Mouse (Mus musculus) heart, postnatal 25 days (tissue): Measurements from ENCODE around the gene Inpp4a. TPM values are rescaled to one million over a fixed set of nuclear protein-coding genes. Genes with fewer than 3 reads are reported as not detected.

Experiments used
- DNase-seq: peaks from one replicate; pipeline ENCODE4 v3.0.0; 2022; ENCODE audit warnings: low spot score
- intact Hi-C: fragments of 180-260 bp; cut with DNase I; formaldehyde crosslinking; loops from one replicate; pipeline ENCODE4 v1.15.1; 2025
- total RNA-seq, 2 experiments: library from RNA; stranded (reverse); gene quantifications; 2 replicates each; pipeline ENCODE4 v1.2.3; 2021

Gene Inpp4a
- total RNA-seq, 2 experiments from 2014 or later: 17.6 to 17.8 TPM

GRCm38 (mm10) chr1:37351961-37352360, 52.3 kb downstream of the Inpp4a start:
- no peak for DNase-seq
- intact Hi-C loops: no loop called here

- DNase-seq: no peak
- intact Hi-C loops: no loop called here
These were observed 53.8 kb downstream of the Inpp4a start for GRCm38 (mm10) chr1:37353456-37353855.

GRCm38 (mm10) chr1:37355492-37355891, 55.8 kb downstream of the Inpp4a start:
- intact Hi-C loops: no loop called here
- no peak for DNase-seq

- DNase-seq: no peak
- intact Hi-C loops: no loop called here
These were observed 56.6 kb downstream of the Inpp4a start for GRCm38 (mm10) chr1:37356305-37356704.

- intact Hi-C loops: no loop called here
- no peak for DNase-seq
These were observed 57.5 kb downstream of the Inpp4a start for GRCm38 (mm10) chr1:37357173-37357572.

- no peak for DNase-seq
- intact Hi-C loops: no loop called here
These were observed 59.0 kb downstream of the Inpp4a start for GRCm38 (mm10) chr1:37358621-37359020.

- DNase-seq: no peak
- intact Hi-C loops: no loop called here
These were observed 59.9 kb downstream of the Inpp4a start for GRCm38 (mm10) chr1:37359395-37360092.

- intact Hi-C loops: no loop called here
These were observed 61.1 kb downstream of the Inpp4a start for GRCm38 (mm10) chr1:37360781-37361180.

GRCm38 (mm10) chr1:37362721-37363120, 63.1 kb downstream of the Inpp4a start:
- intact Hi-C loops: no loop called here
- DNase-seq: no peak

More at GRCm38 (mm10) chr1:37360781-37361180, 61.1 kb downstream of the Inpp4a start:
- no peak for DNase-seq

GRCm38 (mm10) chr1:37368125-37368524, 68.5 kb downstream of the Inpp4a start:
- intact Hi-C loops: no loop called here
- no peak for DNase-seq

GRCm38 (mm10) chr1:37368768-37369385, 69.2 kb downstream of the Inpp4a start:
- DNase-seq: no peak
- intact Hi-C loops: no loop called here

GRCm38 (mm10) chr1:37376177-37376576, 76.5 kb downstream of the Inpp4a start:
- intact Hi-C loops: no loop called here
- DNase-seq: no peak

GRCm38 (mm10) chr1:37376751-37377150, 77.1 kb downstream of the Inpp4a start:
- no peak for DNase-seq
- intact Hi-C loops: no loop called here

- intact Hi-C loops: no loop called here
- DNase-seq: no peak
These were observed 78.4 kb downstream of the Inpp4a start for GRCm38 (mm10) chr1:37378095-37378494.

- DNase-seq: no peak
- intact Hi-C loops: no loop called here
These were observed 79.9 kb downstream of the Inpp4a start for GRCm38 (mm10) chr1:37379536-37379935.

- intact Hi-C loops: loop anchor here (10.0 kb wide), 1 partner anchor 596 kb away; no protein-coding TSS in a partner anchor
These were observed 81.2 kb downstream of the Inpp4a start for GRCm38 (mm10) chr1:37380913-37381312.

GRCm38 (mm10) chr1:37384304-37384703, 84.6 kb downstream of the Inpp4a start:
- no peak for DNase-seq
- intact Hi-C loops: loop anchor here (10.0 kb wide), 1 partner anchor 600 kb away; no protein-coding TSS in a partner anchor

More at GRCm38 (mm10) chr1:37380913-37381312, 81.2 kb downstream of the Inpp4a start:
- no peak for DNase-seq

- DNase-seq: no peak
- intact Hi-C loops: loop anchor here (10.0 kb wide), 1 partner anchor 602 kb away; no protein-coding TSS in a partner anchor
These were observed 86.8 kb downstream of the Inpp4a start for GRCm38 (mm10) chr1:37386448-37386971.

- no peak for DNase-seq
- intact Hi-C loops: no loop called here
These were observed 93.5 kb downstream of the Inpp4a start for GRCm38 (mm10) chr1:37393174-37393573.

GRCm38 (mm10) chr1:37396481-37396880, 96.8 kb downstream of the Inpp4a start:
- intact Hi-C loops: no loop called here
- no peak for DNase-seq

GRCm38 (mm10) chr1:37398961-37399360, 99.3 kb downstream of the Inpp4a start:
- no peak for DNase-seq
- intact Hi-C loops: no loop called here
